16 mouse cellular contexts compared by ENCODE assay signal in the genomic region with DNA sequence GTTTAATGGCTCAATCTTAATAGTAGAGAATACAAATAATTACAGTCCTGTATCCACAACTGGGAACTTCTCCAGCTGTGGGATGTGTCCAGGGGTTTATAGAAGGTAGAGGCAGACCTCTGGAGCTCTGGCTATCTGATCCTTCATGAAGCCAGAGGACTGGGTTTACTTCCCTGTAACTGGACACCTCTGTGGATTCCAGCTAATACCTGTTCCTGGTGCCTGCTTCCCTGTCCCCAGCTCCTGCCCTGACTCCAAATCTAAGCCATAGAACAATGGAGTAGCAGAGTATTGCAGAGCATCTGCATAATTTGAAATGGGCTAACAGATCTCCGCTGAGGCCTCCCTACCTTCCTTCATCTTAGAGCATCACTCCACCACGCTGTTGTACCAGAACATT.
"Had no signal": no experiment of that assay in that cellular context is flagged by ENCODE, and none has a peak within 500 bp of the region (broad histone marks: within the 10 kb centered on the region; RNA-seq: fewer than 3 reads in every experiment).

No protein-coding gene starts in this region.

- DNase-seq: kidney, postnatal 14 days; kidney, postnatal 4 days; left cerebral cortex, postnatal 4 days; liver, postnatal 0 days; lung, embryonic 14.5 days; lung, postnatal 36 days; thymus, adult 18-20 months; thymus, postnatal 36 days had no signal

- H3K9ac ChIP-seq: limb, embryonic 15.5 days; liver, embryonic 14.5 days; liver, postnatal 0 days; lung, embryonic 14.5 days; midbrain, embryonic 13.5 days had no signal

- H3K4me1 ChIP-seq: limb, embryonic 15.5 days; midbrain, embryonic 10.5 days had no signal

- H3K4me2 ChIP-seq: limb, embryonic 15.5 days; liver, embryonic 11.5 days; lung, embryonic 14.5 days; midbrain, embryonic 13.5 days had no signal

- H3K27me3 ChIP-seq: limb, embryonic 15.5 days; midbrain, embryonic 13.5 days had no signal

- H3K4me3 ChIP-seq: limb, embryonic 15.5 days; megakaryocyte, embryonic 14.5 days; midbrain, embryonic 10.5 days; midbrain, embryonic 13.5 days had no signal

- H3K36me3 ChIP-seq: limb, embryonic 15.5 days; midbrain, embryonic 10.5 days; midbrain, embryonic 13.5 days had no signal

- H3K27ac ChIP-seq: limb, embryonic 15.5 days; liver, embryonic 14.5 days; midbrain, embryonic 10.5 days; midbrain, embryonic 13.5 days had no signal

- ATAC-seq: liver, postnatal 0 days; lung, postnatal 0 days; midbrain, embryonic 13.5 days; midbrain, embryonic 16.5 days had no signal

- H3K9me3 ChIP-seq: limb, embryonic 15.5 days; megakaryocyte, embryonic 14.5 days; midbrain, embryonic 10.5 days; midbrain, embryonic 13.5 days had no signal
